Mouse (Mus musculus): ENCODE data around the gene Naa30.

Naa30 gene

GRCm38 (mm10) chr14:49221771-49222170, 49.7 kb downstream of the Naa30 start:
- DNase-seq (ENCODE audit: extremely low read depth, low read depth, low spot score): no peak

GRCm38 (mm10) chr14:49226471-49226870, 54.4 kb downstream of the Naa30 start:
- no peak for DNase-seq (ENCODE audit: extremely low read depth, low read depth, low spot score)

GRCm38 (mm10) chr14:49226986-49227385, 55.0 kb downstream of the Naa30 start:
- no peak for DNase-seq (ENCODE audit: extremely low read depth, low read depth, low spot score)

- DNase-seq (ENCODE audit: extremely low read depth, low read depth, low spot score): no peak
These were observed 59.8 kb downstream of the Naa30 start for GRCm38 (mm10) chr14:49231845-49232244.

GRCm38 (mm10) chr14:49234788-49235515, 62.9 kb downstream of the Naa30 start:
- DNase-seq (ENCODE audit: extremely low read depth, low read depth, low spot score): no peak

- no peak for DNase-seq (ENCODE audit: extremely low read depth, low read depth, low spot score)
These were observed 66.2 kb downstream of the Naa30 start for GRCm38 (mm10) chr14:49238206-49238605.
